Mouse (Mus musculus) lung, postnatal 0 days (tissue): Measurements from ENCODE around the gene Fanci. TPM values are rescaled to one million over a fixed set of nuclear protein-coding genes. Genes with fewer than 3 reads are reported as not detected.

Experiments used
- ATAC-seq: fragments of 200-750 bp; cut with Nextera tagmentation; 2 replicates; pipeline ENCODE4 v1.8.0; 2017; ENCODE audit warnings: moderate library complexity
- DNase-seq: peaks from one replicate; pipeline ENCODE4 v3.0.0-alpha.2; 2016; ENCODE audit warnings: low spot score
- H3K27ac ChIP-seq: fragments of 300-500 bp; sonication (generic); 2 replicates; pipeline ENCODE4 v1.5.1; 2014; ENCODE audit warnings: antibody characterized with exemption, mild to moderate bottlenecking, low read length, mixed read lengths
- H3K27me3 ChIP-seq: fragments of 300-500 bp; sonication (generic); replicated peaks from 2 replicates; pipeline ENCODE4 v1.6.1; 2014; ENCODE audit warnings: low read length, mixed read lengths; ENCODE audit not compliant: insufficient read depth
- H3K36me3 ChIP-seq: fragments of 300-500 bp; sonication (generic); 2 replicates; pipeline ENCODE4 v1.6.1; 2014; ENCODE audit warnings: low read length, mixed read lengths; ENCODE audit not compliant: insufficient read depth
- H3K4me1 ChIP-seq: fragments of 300-500 bp; sonication (generic); 2 replicates; pipeline ENCODE4 v1.6.1; 2014; ENCODE audit warnings: antibody characterized with exemption, low read depth, low read length, mixed read lengths; ENCODE audit not compliant: insufficient read depth
- H3K4me2 ChIP-seq: fragments of 300-500 bp; sonication (generic); replicated peaks from 2 replicates; pipeline ENCODE4 v1.6.1; 2014; ENCODE audit warnings: low read depth, mild to moderate bottlenecking, low read length, moderate library complexity, mixed read lengths
- H3K4me3 ChIP-seq: fragments of 300-500 bp; sonication (generic); 2 replicates; pipeline ENCODE4 v1.5.1; 2014; ENCODE audit warnings: low read depth, low read length
- H3K9ac ChIP-seq: fragments of 300-500 bp; sonication (generic); replicated peaks from 2 replicates; pipeline ENCODE4 v1.6.1; 2014; ENCODE audit warnings: low read depth, mild to moderate bottlenecking
- H3K9me3 ChIP-seq: fragments of 300-500 bp; sonication (generic); 2 replicates; pipeline ENCODE4 v1.6.1; 2016; ENCODE audit warnings: low read length, mixed read lengths
- CTCF ChIP-seq: IDR thresholded peaks from 2 replicates; pipeline ENCODE4 v1.5.1; 2016; ENCODE audit warnings: antibody characterized with exemption, mild to moderate bottlenecking
- EP300 ChIP-seq: IDR thresholded peaks from 2 replicates; pipeline ENCODE4 v1.6.1; 2016; ENCODE audit warnings: antibody characterized with exemption, mild to moderate bottlenecking, control low read depth
- WGBS: fragments of 180-500 bp; shearing (Covaris S2); extraction: QIAGEN DNeasy Blood & Tissue Kit; methylation state at CpG from one replicate; pipeline ENCODE4 v1.1.7; 2014; 5-methylcytosine and 5-hydroxymethylcytosine counted together
- polyA plus RNA-seq: library from polyadenylated mRNA; unstranded; fragments of >200 nt; fragmentation: Nextera tagmentation; extraction: Ambion mirVana; gene quantifications from 2 replicates; pipeline ENCODE4 v1.2.1, GENCODE M21; 2015

The Fanci gene
- polyA plus RNA-seq, 1 experiment from 2014 or later = 0.50 TPM

- Histone ChIP-seq H3K27ac (no peak overlapping the region), H3K4me1 (no peaks in the 10 kb centered on the region; the same call in 1 of the 2 replicates), H3K9ac (no peak overlapping the region), H3K36me3 (peaks cover 37% of the 10 kb centered on the region), H3K27me3 (no peaks in the 10 kb centered on the region), H3K4me3 (no peak overlapping the region), H3K9me3 (no peaks in the 10 kb centered on the region), H3K4me2 (no peak overlapping the region)
- peak; percentile 39 for ATAC-seq
- TF ChIP-seq CTCF (peak; percentile 20), EP300 (peak; percentile 69)
- 34% methylated on average over 15 of the region's 15 CpGs for WGBS
- peak; percentile 54 for DNase-seq
Observed at GRCm38 (mm10) chr7:79358350-79359182, 33.2 kb upstream of the Fanci start.

- H3K4me2 ChIP-seq = no peak overlapping the region
Observed at GRCm38 (mm10) chr7:79359183-79359435, 32.6 kb upstream of the Fanci start.

GRCm38 (mm10) chr7:79360056-79360455 lies 31.7 kb upstream of the Fanci start:
- no peak for ATAC-seq
- H3K4me3 ChIP-seq = no peak overlapping the region
- no peaks in the 10 kb centered on the region for H3K9me3 ChIP-seq
- no peak for DNase-seq
- H3K4me1 ChIP-seq = no peaks in the 10 kb centered on the region; the same call in 1 of the 2 replicates
- WGBS = 73% methylated on average over 11 of the region's 11 CpGs
- H3K27me3 ChIP-seq = no peaks in the 10 kb centered on the region
- peaks cover 29% of the 10 kb centered on the region for H3K36me3 ChIP-seq
- no peak overlapping the region for H3K9ac ChIP-seq
- H3K27ac ChIP-seq = no peak overlapping the region
- no peak overlapping the region for H3K4me2 ChIP-seq
- no peak for TF ChIP-seq CTCF
- no peak for TF ChIP-seq EP300

More at GRCm38 (mm10) chr7:79359183-79359435, 32.6 kb upstream of the Fanci start:
- H3K4me3 ChIP-seq = no peak overlapping the region
- DNase-seq = no peak
- no peaks in the 10 kb centered on the region for H3K9me3 ChIP-seq
- H3K27ac ChIP-seq = no peak overlapping the region
- no peaks in the 10 kb centered on the region for H3K27me3 ChIP-seq
- no peak overlapping the region for H3K9ac ChIP-seq
- 66% methylated on average over 3 of the region's 3 CpGs for WGBS
- no peak for ATAC-seq
- peaks cover 35% of the 10 kb centered on the region for H3K36me3 ChIP-seq
- no peak for TF ChIP-seq EP300
- TF ChIP-seq CTCF = no peak
- H3K4me1 ChIP-seq = no peaks in the 10 kb centered on the region; the same call in 1 of the 2 replicates

GRCm38 (mm10) chr7:79362208-79362607 lies 29.5 kb upstream of the Fanci start:
- H3K9me3 ChIP-seq = no peaks in the 10 kb centered on the region
- ATAC-seq = no peak
- H3K4me3 ChIP-seq = no peak overlapping the region
- TF ChIP-seq CTCF (no peak), EP300 (no peak)
- WGBS = 61% methylated on average over 8 of the region's 8 CpGs
- no peak overlapping the region for H3K27ac ChIP-seq
- no peaks in the 10 kb centered on the region for H3K27me3 ChIP-seq
- H3K36me3 ChIP-seq = peaks cover 15% of the 10 kb centered on the region
- H3K9ac ChIP-seq = no peak overlapping the region
- no peaks in the 10 kb centered on the region; the same call in 1 of the 2 replicates for H3K4me1 ChIP-seq
- DNase-seq = no peak
- no peak overlapping the region for H3K4me2 ChIP-seq

GRCm38 (mm10) chr7:79362830-79363229 lies 28.9 kb upstream of the Fanci start:
- 58% methylated on average over 7 of the region's 7 CpGs for WGBS
- H3K4me2 ChIP-seq = no peak overlapping the region
- H3K27me3 ChIP-seq = no peaks in the 10 kb centered on the region
- no peak overlapping the region for H3K9ac ChIP-seq
- peaks cover 15% of the 10 kb centered on the region for H3K36me3 ChIP-seq
- TF ChIP-seq CTCF (no peak), EP300 (no peak)
- H3K4me1 ChIP-seq = no peaks in the 10 kb centered on the region; the same call in 1 of the 2 replicates
- H3K27ac ChIP-seq = peak overlapping the region; percentile 40; the same call in 1 of the 2 replicates
- ATAC-seq (peak; percentile 22), DNase-seq (no peak)
- no peaks in the 10 kb centered on the region for H3K9me3 ChIP-seq
- no peak overlapping the region for H3K4me3 ChIP-seq

GRCm38 (mm10) chr7:79363370-79364043 lies 28.2 kb upstream of the Fanci start:
- H3K27ac ChIP-seq = peak overlapping the region; percentile 45; the same call in 1 of the 2 replicates
- peak; percentile 92 for ATAC-seq
- WGBS = 14% methylated on average over 8 of the region's 8 CpGs

More at GRCm38 (mm10) chr7:79363370-79364043, 28.2 kb upstream of the Fanci start:
- Histone ChIP-seq H3K4me1 (no peaks in the 10 kb centered on the region; the same call in 1 of the 2 replicates), H3K9ac (no peak overlapping the region), H3K9me3 (no peaks in the 10 kb centered on the region), H3K4me3 (no peak overlapping the region), H3K4me2 (no peak overlapping the region), H3K36me3 (peaks cover 14% of the 10 kb centered on the region), H3K27me3 (no peaks in the 10 kb centered on the region)
- DNase-seq = peak; percentile 89
- no peak for TF ChIP-seq CTCF
- peak; percentile 90 for TF ChIP-seq EP300
